Comparison of ENCODE assay signal across 21 mouse cellular contexts in genomic region chr12:84743496-84743895, GRCm38 (mm10). TPM values are rescaled to one million over a fixed set of nuclear protein-coding genes. Genes with fewer than 3 reads are reported as not detected.
"Had no signal": no experiment of that assay in that cellular context is flagged by ENCODE, and none has a peak within 500 bp of the region (broad histone marks: within the 10 kb centered on the region; RNA-seq: fewer than 3 reads in every experiment).

No protein-coding gene starts in this region.

- H3K4me1 ChIP-seq: liver, embryonic 13.5 days; liver, embryonic 15.5 days; lung, embryonic 15.5 days; neural tube, embryonic 12.5 days; stomach, embryonic 15.5 days had no signal

- H3K9me3 ChIP-seq: liver, embryonic 13.5 days; liver, embryonic 15.5 days; lung, embryonic 15.5 days; megakaryocyte, embryonic 14.5 days; midbrain, embryonic 12.5 days; neural tube, embryonic 12.5 days; stomach, embryonic 15.5 days had no signal

- H3K27me3 ChIP-seq: liver, embryonic 13.5 days; liver, embryonic 15.5 days; lung, embryonic 15.5 days; neural tube, embryonic 12.5 days; stomach, embryonic 15.5 days had no signal

- H3K9ac ChIP-seq: liver, embryonic 13.5 days; liver, embryonic 15.5 days; liver, postnatal 0 days; lung, embryonic 15.5 days; midbrain, embryonic 12.5 days; neural tube, embryonic 12.5 days; stomach, embryonic 15.5 days had no signal

- H3K4me3 ChIP-seq: liver, embryonic 13.5 days; liver, embryonic 15.5 days; lung, embryonic 15.5 days; megakaryocyte, embryonic 14.5 days; midbrain, embryonic 12.5 days; neural tube, embryonic 12.5 days; stomach, embryonic 15.5 days had no signal

- H3K27ac ChIP-seq: liver, embryonic 13.5 days; liver, embryonic 15.5 days; lung, embryonic 15.5 days; macrophage; midbrain, embryonic 12.5 days; neural tube, embryonic 12.5 days; stomach, embryonic 15.5 days; stomach, postnatal 0 days had no signal

- H3K4me2 ChIP-seq: liver, embryonic 11.5 days; liver, embryonic 13.5 days; liver, embryonic 15.5 days; lung, embryonic 15.5 days; midbrain, embryonic 12.5 days; neural tube, embryonic 12.5 days; stomach, embryonic 15.5 days had no signal

- DNase-seq: liver, embryonic 13.5 days; liver, postnatal 0 days; lung, adult 2 months; lung, postnatal 14 days; lung, postnatal 36 days; midbrain, embryonic 14.5 days; right cerebral cortex, postnatal 14 days had no signal

- H3K36me3 ChIP-seq: liver, embryonic 13.5 days; liver, embryonic 15.5 days; lung, embryonic 15.5 days; midbrain, embryonic 12.5 days; neural tube, embryonic 12.5 days; stomach, embryonic 15.5 days had no signal

- ATAC-seq: liver, postnatal 0 days; lung, postnatal 0 days; midbrain, embryonic 16.5 days had no signal

RNA-seq across cellular contexts. Expression of gene Syndig1l, which starts 44.9 kb away (rescaled TPM):
- total RNA-seq: megakaryocyte progenitor cell, adult 5-6 weeks; monocyte, adult 5-6 weeks; neutrophil, adult 5-6 weeks had no signal
- polyA plus RNA-seq: liver, postnatal 0 days; lung, adult 2 months; lung, embryonic 15.5 days; lung, postnatal 0 days; stomach, postnatal 0 days had no signal
